Mouse (Mus musculus): ENCODE measurements at regions not wholly inside any gene's neighbourhood (a gene's known extent, or its start where the extent isn't known, plus 50 kb on each side); places are given as distances from the start of the nearest gene placed in this dataset.

- Histone ChIP-seq H3K4me2 (no peak overlapping the region), H3K9ac (ENCODE audit: low read depth, low read length) (no peak overlapping the region), H3K36me3 (ENCODE audit: control insufficient read depth, insufficient read depth, low read length) (no peaks in the 10 kb centered on the region), H3K9me3 (replicated peaks; ENCODE audit: control insufficient read depth, low read length) (no peaks in the 10 kb centered on the region), H3K4me3 (ENCODE audit: low read depth, low read length) (no peak overlapping the region), H3K27me3 (ENCODE audit: control insufficient read depth, insufficient read depth, low read length) (no peaks in the 10 kb centered on the region), H3K4me1 (ENCODE audit: control insufficient read depth, insufficient read depth, low read length) (no peaks in the 10 kb centered on the region), H3K27ac (ENCODE audit: low read depth, low read length) (no peak overlapping the region)
- no peak for ATAC-seq (replicated peaks; ENCODE audit: insufficient number of reproducible peaks, low FRiP score, low TSS enrichment)
- WGBS (ENCODE audit: insufficient replicate concordance): 38% methylated on average over 5 of the region's 5 CpGs
Measured at GRCm38 (mm10) chr5:7428291-7428690, 83.7 kb upstream of the Zfp804b start.

DNA sequence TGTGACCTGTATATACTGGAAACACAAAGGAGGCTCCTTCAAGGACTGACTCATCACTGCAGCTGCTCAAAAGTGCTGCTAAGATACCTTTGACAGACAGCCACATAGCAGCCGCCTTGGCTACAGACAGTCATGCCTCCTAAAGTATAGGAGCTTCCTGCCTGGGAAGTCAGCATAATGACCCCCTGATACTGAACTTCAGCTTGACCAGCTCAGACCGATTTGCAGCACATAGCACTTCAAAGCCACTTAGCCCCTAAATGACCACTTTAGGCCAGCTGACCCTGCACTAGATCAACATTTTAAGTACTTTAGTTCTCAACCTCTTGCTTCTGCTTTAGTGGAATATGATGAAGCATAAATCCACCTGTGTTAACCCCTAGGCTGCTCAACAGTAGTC, 91.9 kb upstream of the Zfp804b start:
- H3K36me3 ChIP-seq (ENCODE audit: control insufficient read depth, insufficient read depth, low read length): no peaks in the 10 kb centered on the region
- no peak overlapping the region for H3K9ac ChIP-seq (ENCODE audit: low read depth, low read length)
- H3K9me3 ChIP-seq (replicated peaks; ENCODE audit: control insufficient read depth, low read length): no peaks in the 10 kb centered on the region
- no peaks in the 10 kb centered on the region for H3K4me1 ChIP-seq (ENCODE audit: control insufficient read depth, insufficient read depth, low read length)
- H3K27me3 ChIP-seq (ENCODE audit: control insufficient read depth, insufficient read depth, low read length): no peaks in the 10 kb centered on the region
- ATAC-seq (replicated peaks; ENCODE audit: insufficient number of reproducible peaks, low FRiP score, low TSS enrichment): no peak
- no peak overlapping the region for H3K4me3 ChIP-seq (ENCODE audit: low read depth, low read length)
- no peak overlapping the region for H3K4me2 ChIP-seq
- no peak overlapping the region for H3K27ac ChIP-seq (ENCODE audit: low read depth, low read length)
- WGBS (ENCODE audit: insufficient replicate concordance): 49% methylated on average over 2 of the region's 2 CpGs

DNA sequence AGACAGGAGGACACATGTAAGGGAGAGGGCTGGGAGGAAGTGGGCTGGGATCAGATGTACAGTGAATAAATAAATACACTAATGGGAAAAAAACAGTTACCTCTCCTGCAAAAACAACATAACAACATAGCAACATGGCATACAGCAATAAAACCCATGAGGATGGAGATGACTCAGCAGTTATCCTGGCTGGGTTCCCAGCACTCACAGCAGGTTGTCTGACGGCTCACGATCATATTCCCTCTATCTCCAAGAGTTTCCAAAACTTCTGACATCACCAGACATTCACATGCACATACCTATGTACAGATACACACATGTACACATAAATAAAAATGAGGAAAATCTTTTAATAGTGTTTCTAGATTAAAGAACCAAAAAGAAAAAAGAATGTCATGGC, 103.4 kb upstream of the Zfp804b start:
- H3K4me2 ChIP-seq: no peak overlapping the region
- no peaks in the 10 kb centered on the region for H3K4me1 ChIP-seq (ENCODE audit: control insufficient read depth, insufficient read depth, low read length)
- H3K4me3 ChIP-seq (ENCODE audit: low read depth, low read length): no peak overlapping the region
- H3K27me3 ChIP-seq (ENCODE audit: control insufficient read depth, insufficient read depth, low read length): no peaks in the 10 kb centered on the region
- H3K27ac ChIP-seq (ENCODE audit: low read depth, low read length): no peak overlapping the region
- H3K9me3 ChIP-seq (replicated peaks; ENCODE audit: control insufficient read depth, low read length): no peaks in the 10 kb centered on the region
- WGBS (ENCODE audit: insufficient replicate concordance): 72% methylated on average over 2 of the region's 2 CpGs
- no peaks in the 10 kb centered on the region for H3K36me3 ChIP-seq (ENCODE audit: control insufficient read depth, insufficient read depth, low read length)
- H3K9ac ChIP-seq (ENCODE audit: low read depth, low read length): no peak overlapping the region
- no peak for ATAC-seq (replicated peaks; ENCODE audit: insufficient number of reproducible peaks, low FRiP score, low TSS enrichment)

- H3K9me3 ChIP-seq (replicated peaks; ENCODE audit: control insufficient read depth, low read length): no peaks in the 10 kb centered on the region
- no peaks in the 10 kb centered on the region for H3K27me3 ChIP-seq (ENCODE audit: control insufficient read depth, insufficient read depth, low read length)
- no peak for ATAC-seq (replicated peaks; ENCODE audit: insufficient number of reproducible peaks, low FRiP score, low TSS enrichment)
- H3K4me2 ChIP-seq: no peak overlapping the region
- no peaks in the 10 kb centered on the region for H3K4me1 ChIP-seq (ENCODE audit: control insufficient read depth, insufficient read depth, low read length)
- H3K27ac ChIP-seq (ENCODE audit: low read depth, low read length): no peak overlapping the region
- no peak overlapping the region for H3K4me3 ChIP-seq (ENCODE audit: low read depth, low read length)
- H3K36me3 ChIP-seq (ENCODE audit: control insufficient read depth, insufficient read depth, low read length): no peaks in the 10 kb centered on the region
- H3K9ac ChIP-seq (ENCODE audit: low read depth, low read length): no peak overlapping the region
- WGBS (ENCODE audit: insufficient replicate concordance): 82% methylated on average over 1 of the region's 1 CpGs
Measured at GRCm38 (mm10) chr5:7454896-7455295, 110.3 kb upstream of the Zfp804b start.

GRCm38 (mm10) chr5:7457102-7457501, 112.5 kb upstream of the Zfp804b start:
- no peak overlapping the region for H3K4me2 ChIP-seq
- 77% methylated on average over 3 of the region's 3 CpGs for WGBS (ENCODE audit: insufficient replicate concordance)

DNA sequence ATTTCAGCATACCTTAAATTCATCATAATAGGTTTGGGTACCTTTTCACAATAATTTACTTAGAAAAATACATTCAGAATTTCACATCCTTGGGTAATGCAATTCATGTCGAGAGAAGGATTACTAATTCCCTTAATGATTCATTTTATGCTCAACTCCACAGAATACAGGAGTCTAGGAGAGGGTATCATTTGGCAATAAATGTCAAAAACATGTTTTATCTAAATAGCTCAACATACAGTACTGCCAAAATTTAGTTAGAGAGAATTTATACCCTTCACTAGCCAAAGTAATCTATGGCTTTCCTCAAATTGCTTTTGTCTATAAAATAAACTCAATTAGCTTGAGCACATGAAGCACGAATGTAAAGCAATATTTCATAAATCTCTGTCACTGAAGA, 144.6 kb upstream of the Zfp804b start:
- no peak overlapping the region for H3K4me2 ChIP-seq
- WGBS (ENCODE audit: insufficient replicate concordance): 58% methylated on average over 2 of the region's 2 CpGs
- ATAC-seq (replicated peaks; ENCODE audit: insufficient number of reproducible peaks, low FRiP score, low TSS enrichment): no peak
- H3K36me3 ChIP-seq (ENCODE audit: control insufficient read depth, insufficient read depth, low read length): no peaks in the 10 kb centered on the region
- no peaks in the 10 kb centered on the region for H3K9me3 ChIP-seq (replicated peaks; ENCODE audit: control insufficient read depth, low read length)
- no peak overlapping the region for H3K4me3 ChIP-seq (ENCODE audit: low read depth, low read length)
- no peaks in the 10 kb centered on the region for H3K27me3 ChIP-seq (ENCODE audit: control insufficient read depth, insufficient read depth, low read length)
- no peaks in the 10 kb centered on the region for H3K4me1 ChIP-seq (ENCODE audit: control insufficient read depth, insufficient read depth, low read length)
- no peak overlapping the region for H3K27ac ChIP-seq (ENCODE audit: low read depth, low read length)
- no peak overlapping the region for H3K9ac ChIP-seq (ENCODE audit: low read depth, low read length)

More at GRCm38 (mm10) chr5:7457102-7457501, 112.5 kb upstream of the Zfp804b start:
- Histone ChIP-seq H3K4me1 (ENCODE audit: control insufficient read depth, insufficient read depth, low read length) (no peaks in the 10 kb centered on the region), H3K27ac (ENCODE audit: low read depth, low read length) (no peak overlapping the region), H3K9me3 (replicated peaks; ENCODE audit: control insufficient read depth, low read length) (no peaks in the 10 kb centered on the region), H3K36me3 (ENCODE audit: control insufficient read depth, insufficient read depth, low read length) (no peaks in the 10 kb centered on the region), H3K27me3 (ENCODE audit: control insufficient read depth, insufficient read depth, low read length) (no peaks in the 10 kb centered on the region), H3K9ac (ENCODE audit: low read depth, low read length) (no peak overlapping the region), H3K4me3 (ENCODE audit: low read depth, low read length) (no peak overlapping the region)
- no peak for ATAC-seq (replicated peaks; ENCODE audit: insufficient number of reproducible peaks, low FRiP score, low TSS enrichment)

DNA sequence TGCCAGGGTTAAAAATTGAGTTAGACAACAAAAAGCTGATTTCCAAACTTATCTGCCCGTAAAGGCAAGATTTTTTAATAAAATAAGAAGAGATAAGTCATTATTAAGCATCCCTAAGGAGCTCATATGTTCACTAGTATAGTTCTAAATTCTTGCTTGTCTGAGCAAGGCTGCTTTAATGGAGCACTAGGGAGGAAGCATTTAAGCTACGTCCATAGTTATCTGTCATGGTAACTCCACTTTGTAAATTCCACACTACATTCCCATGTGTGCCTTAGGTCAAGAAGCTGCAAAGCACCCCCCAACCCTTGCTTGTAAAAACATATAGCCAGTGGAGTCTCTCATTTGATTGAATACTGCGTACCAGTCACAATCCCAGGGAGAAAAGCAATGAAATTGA, 145.0 kb upstream of the Zfp804b start:
- Histone ChIP-seq H3K4me2 (no peak overlapping the region), H3K36me3 (ENCODE audit: control insufficient read depth, insufficient read depth, low read length) (no peaks in the 10 kb centered on the region), H3K4me1 (ENCODE audit: control insufficient read depth, insufficient read depth, low read length) (no peaks in the 10 kb centered on the region), H3K9ac (ENCODE audit: low read depth, low read length) (no peak overlapping the region), H3K9me3 (replicated peaks; ENCODE audit: control insufficient read depth, low read length) (no peaks in the 10 kb centered on the region), H3K4me3 (ENCODE audit: low read depth, low read length) (no peak overlapping the region), H3K27ac (ENCODE audit: low read depth, low read length) (no peak overlapping the region), H3K27me3 (ENCODE audit: control insufficient read depth, insufficient read depth, low read length) (no peaks in the 10 kb centered on the region)
- ATAC-seq (replicated peaks; ENCODE audit: insufficient number of reproducible peaks, low FRiP score, low TSS enrichment): no peak
- WGBS (ENCODE audit: insufficient replicate concordance): 70% methylated on average over 3 of the region's 3 CpGs

DNA sequence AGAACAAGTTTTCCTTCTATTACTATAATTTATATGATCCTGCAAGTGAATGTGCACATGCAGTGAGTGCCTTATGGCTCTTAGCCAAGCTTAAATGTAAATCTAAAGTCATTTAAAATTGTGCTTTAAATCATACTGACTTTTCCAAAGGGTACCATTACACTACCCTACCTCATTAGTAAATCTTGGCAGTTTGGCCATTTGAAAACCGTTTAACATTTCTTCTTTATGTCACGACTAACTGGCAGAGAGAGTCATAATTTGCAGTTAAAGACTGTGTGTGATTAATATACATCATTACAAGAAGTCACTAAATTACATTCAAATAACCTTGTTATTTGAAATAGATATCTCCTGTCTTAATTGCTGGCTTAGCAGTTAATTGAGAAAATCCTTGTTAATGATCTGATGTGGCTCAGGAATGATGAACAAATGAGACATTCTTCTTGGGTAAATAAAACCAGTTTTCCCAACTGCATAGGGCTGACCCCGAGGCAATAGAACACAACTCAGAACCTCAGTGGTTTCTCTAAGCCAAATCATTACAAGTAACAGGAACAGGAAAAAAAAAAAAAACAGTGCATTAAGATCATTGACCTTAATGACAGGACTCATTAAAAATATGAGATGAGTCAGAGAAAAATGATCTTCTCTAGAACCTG, 173.1 kb upstream of the Zfp804b start:
- ATAC-seq (replicated peaks; ENCODE audit: insufficient number of reproducible peaks, low FRiP score, low TSS enrichment): no peak
- Histone ChIP-seq H3K4me2 (no peak overlapping the region), H3K4me3 (ENCODE audit: low read depth, low read length) (no peak overlapping the region), H3K27me3 (ENCODE audit: control insufficient read depth, insufficient read depth, low read length) (no peaks in the 10 kb centered on the region), H3K9me3 (replicated peaks; ENCODE audit: control insufficient read depth, low read length) (no peaks in the 10 kb centered on the region), H3K27ac (ENCODE audit: low read depth, low read length) (no peak overlapping the region), H3K36me3 (ENCODE audit: control insufficient read depth, insufficient read depth, low read length) (no peaks in the 10 kb centered on the region), H3K9ac (ENCODE audit: low read depth, low read length) (no peak overlapping the region), H3K4me1 (ENCODE audit: control insufficient read depth, insufficient read depth, low read length) (no peaks in the 10 kb centered on the region)
- 66% methylated on average over 3 of the region's 3 CpGs for WGBS (ENCODE audit: insufficient replicate concordance)

DNA sequence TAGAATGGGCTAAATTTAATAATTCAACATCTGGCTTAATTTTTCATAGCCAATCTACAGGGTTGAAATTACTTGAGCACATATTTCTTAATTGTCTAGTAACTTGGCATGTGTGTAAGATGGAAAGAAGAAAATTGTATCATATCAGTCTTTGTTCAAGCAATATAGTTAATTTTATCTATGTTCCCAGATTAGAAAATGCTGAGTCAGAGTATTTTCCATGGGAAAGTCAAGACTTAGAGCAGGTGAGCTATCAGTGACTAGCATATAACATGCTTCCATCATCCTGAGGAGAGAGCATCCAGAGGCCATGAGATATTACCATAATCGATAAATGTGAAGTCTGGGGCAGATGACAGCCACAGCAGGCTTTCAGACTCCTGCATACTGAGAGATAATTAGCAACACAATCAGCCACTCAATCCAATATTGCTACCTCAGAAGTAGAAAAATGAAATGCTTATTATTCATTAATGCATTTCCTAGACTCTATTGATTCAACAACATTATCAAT, 188.2 kb upstream of the Zfp804b start:
- 66% methylated on average over 1 of the region's 1 CpGs for WGBS (ENCODE audit: insufficient replicate concordance)
- Histone ChIP-seq H3K9ac (ENCODE audit: low read depth, low read length) (no peak overlapping the region), H3K27ac (ENCODE audit: low read depth, low read length) (no peak overlapping the region), H3K4me2 (no peak overlapping the region), H3K9me3 (replicated peaks; ENCODE audit: control insufficient read depth, low read length) (no peaks in the 10 kb centered on the region), H3K4me1 (ENCODE audit: control insufficient read depth, insufficient read depth, low read length) (no peaks in the 10 kb centered on the region), H3K36me3 (ENCODE audit: control insufficient read depth, insufficient read depth, low read length) (no peaks in the 10 kb centered on the region), H3K27me3 (ENCODE audit: control insufficient read depth, insufficient read depth, low read length) (no peaks in the 10 kb centered on the region), H3K4me3 (ENCODE audit: low read depth, low read length) (no peak overlapping the region)
- no peak for ATAC-seq (replicated peaks; ENCODE audit: insufficient number of reproducible peaks, low FRiP score, low TSS enrichment)

Data from heart, embryonic 11.5 days (tissue).